Mouse (Mus musculus) cerebellum, adult 2 months (tissue): ENCODE results near the gene Plg. TPM values are rescaled to one million over a fixed set of nuclear protein-coding genes. Genes with fewer than 3 reads are reported as not detected.

Experiments
- DNase-seq, 2 experiments: peaks; one replicate each; pipeline ENCODE4 v3.0.0; 2021
- H3K27ac ChIP-seq: fragments of 200-500 bp; 2 replicates; pipeline ENCODE4 v1.5.1; 2012; ENCODE audit warnings: low read length, control low read depth, inconsistent platforms; ENCODE audit not compliant: insufficient read depth
- H3K27me3 ChIP-seq: fragments of 200-500 bp; 2 replicates; pipeline ENCODE4 v1.6.1; 2012; ENCODE audit warnings: inconsistent platforms, mild to moderate bottlenecking, low read length, moderate library complexity; ENCODE audit not compliant: control insufficient read depth, insufficient read depth
- H3K4me1 ChIP-seq: fragments of 200-500 bp; 2 replicates; pipeline ENCODE4 v1.6.1; 2011; ENCODE audit warnings: low read length; ENCODE audit not compliant: control insufficient read depth, insufficient read depth
- H3K4me3 ChIP-seq: fragments of 200-500 bp; replicated peaks from 2 replicates; pipeline ENCODE3; 2011; ENCODE audit warnings: mild to moderate bottlenecking, low read depth, low read length, control low read depth; ENCODE audit not compliant: insufficient read depth
- CTCF ChIP-seq: fragments of 200-500 bp; IDR thresholded peaks from 2 replicates; pipeline ENCODE4 v1.5.1; 2011; ENCODE audit warnings: low read depth, mild to moderate bottlenecking, control low read depth, low read length, moderate library complexity, borderline replicate concordance; ENCODE audit not compliant: insufficient read depth
- POLR2A ChIP-seq: fragments of 200-500 bp; IDR thresholded peaks from 2 replicates; pipeline ENCODE4 v1.6.1; 2011; ENCODE audit warnings: low read length, control low read depth, borderline replicate concordance; ENCODE audit not compliant: insufficient read depth
- WGBS: fragments of 180-500 bp; shearing (Covaris S2); methylation state at CpG from one replicate; pipeline ENCODE4 v1.1.7; 2018; 5-methylcytosine and 5-hydroxymethylcytosine counted together
- polyA plus RNA-seq: library from polyadenylated mRNA; depleted of rRNA; stranded (reverse); fragments of >200 nt; gene quantifications from 2 replicates; pipeline ENCODE4 v1.2.3, GENCODE M21; 2012

Gene Plg
- polyA plus RNA-seq, 1 experiment = 0.46 TPM

DNA sequence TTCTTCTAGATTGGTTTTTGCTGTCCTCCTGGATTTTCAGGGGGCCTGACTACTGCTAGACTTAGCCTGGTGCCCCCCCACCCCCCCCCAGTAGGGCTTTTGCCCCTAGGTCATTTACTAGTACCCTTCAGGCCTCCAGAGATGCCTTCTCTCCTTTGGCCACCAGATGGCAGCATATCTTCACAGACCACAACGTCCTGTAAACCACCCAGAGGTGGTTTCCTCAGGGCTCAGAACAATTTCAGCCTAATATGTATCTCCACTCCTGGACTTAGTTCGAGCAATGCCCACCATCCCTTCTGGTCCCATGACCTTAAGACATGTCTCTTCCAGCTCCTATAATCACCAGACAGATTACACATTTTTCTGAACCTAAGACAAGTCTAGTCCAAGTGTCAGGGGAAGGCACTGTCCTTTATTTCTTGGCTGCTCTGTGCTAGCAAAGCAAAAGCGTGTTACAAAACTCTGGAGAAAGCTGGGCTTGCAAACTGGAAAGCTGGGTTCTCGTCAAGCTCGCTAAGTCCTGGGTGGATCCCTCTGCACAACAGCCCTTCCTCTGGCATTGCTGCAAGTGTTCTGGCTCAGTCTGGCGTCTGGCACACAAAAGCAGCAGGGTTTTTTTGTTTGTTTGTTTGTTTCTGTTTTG, 38.0 kb downstream of the Plg start:
- Histone ChIP-seq H3K4me3 (no peak overlapping the region), H3K4me1 (no peaks in the 10 kb centered on the region), H3K27me3 (no peaks in the 10 kb centered on the region), H3K27ac (no peak overlapping the region)
- peak; percentile 60 to 75 for DNase-seq
- WGBS = 32% methylated on average over 6 of the region's 6 CpGs
- TF ChIP-seq POLR2A (no peak), CTCF (peak; percentile 87)

DNA sequence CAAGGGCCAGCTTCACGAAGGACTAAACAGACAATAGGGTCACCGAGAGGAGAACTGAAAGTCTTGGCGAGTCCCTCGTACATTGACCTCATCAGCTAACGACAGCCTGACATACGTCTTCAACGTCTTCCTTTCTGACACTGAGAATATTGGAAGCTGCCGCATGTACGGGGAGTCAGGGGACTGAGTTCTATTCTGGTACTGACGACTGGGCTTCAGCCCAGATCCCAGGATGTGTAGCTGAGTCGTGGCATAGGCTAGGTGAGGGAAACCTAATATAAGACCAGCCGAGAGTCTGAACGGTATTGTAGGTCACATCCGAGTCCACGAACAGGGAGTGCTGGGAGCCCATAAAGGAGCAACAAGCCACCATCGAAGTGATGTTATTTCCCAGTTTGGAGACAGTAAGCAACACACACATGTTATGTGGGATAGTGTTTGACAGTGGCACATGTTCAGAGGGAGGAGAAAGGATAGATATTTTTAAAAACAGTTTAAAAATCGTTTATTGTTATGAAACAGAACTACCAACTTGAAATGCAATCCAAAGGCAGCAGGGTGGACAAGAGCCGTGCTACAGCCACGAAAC, 41.2 kb downstream of the Plg start:
- TF ChIP-seq CTCF = no peak
- no peak for TF ChIP-seq POLR2A
- H3K27me3 ChIP-seq = no peaks in the 10 kb centered on the region
- H3K27ac ChIP-seq = no peak overlapping the region
- H3K4me3 ChIP-seq = no peak overlapping the region
- no peak for DNase-seq
- no peaks in the 10 kb centered on the region for H3K4me1 ChIP-seq
- WGBS = 60% methylated on average over 19 of the region's 19 CpGs

DNA sequence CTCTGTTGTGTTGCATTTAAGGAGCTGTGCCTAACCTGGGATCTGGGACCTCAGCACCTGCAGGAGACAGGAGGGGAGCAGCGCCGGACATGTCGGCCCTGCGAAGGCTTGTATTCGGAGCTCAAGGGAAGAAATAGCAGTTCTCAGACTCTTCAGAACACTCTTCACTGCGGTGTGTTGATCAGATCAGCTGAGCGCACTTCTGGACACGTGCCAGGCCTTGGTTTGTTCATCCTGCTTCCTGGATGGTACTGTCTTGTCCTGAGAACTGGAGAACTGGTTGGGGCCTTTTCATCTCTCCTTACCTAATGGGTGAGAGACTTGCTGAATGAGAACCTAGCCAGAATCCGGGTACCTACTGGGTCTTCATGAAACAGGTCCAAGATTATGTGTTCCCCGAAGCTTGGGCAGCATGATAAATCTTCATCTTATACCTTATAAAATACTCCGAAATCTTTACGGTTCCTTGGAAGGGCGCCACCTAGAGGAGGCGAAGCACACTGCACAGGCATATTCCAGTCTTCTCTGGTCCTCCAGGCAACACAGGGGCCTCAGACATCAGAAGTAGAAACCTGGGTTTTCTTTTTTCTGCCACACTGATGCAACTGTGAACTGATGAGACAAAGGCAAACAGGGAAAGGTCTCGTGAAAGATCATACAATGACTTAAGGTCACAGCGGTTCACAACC, 42.6 kb downstream of the Plg start:
- no peak overlapping the region for H3K4me3 ChIP-seq
- H3K27ac ChIP-seq = no peak overlapping the region
- DNase-seq = no peak
- H3K4me1 ChIP-seq = no peaks in the 10 kb centered on the region
- TF ChIP-seq POLR2A = no peak
- peak; percentile 45; the same call in 1 of the 2 replicates for TF ChIP-seq CTCF
- 61% methylated on average over 16 of the region's 16 CpGs for WGBS
- H3K27me3 ChIP-seq = no peaks in the 10 kb centered on the region

DNA sequence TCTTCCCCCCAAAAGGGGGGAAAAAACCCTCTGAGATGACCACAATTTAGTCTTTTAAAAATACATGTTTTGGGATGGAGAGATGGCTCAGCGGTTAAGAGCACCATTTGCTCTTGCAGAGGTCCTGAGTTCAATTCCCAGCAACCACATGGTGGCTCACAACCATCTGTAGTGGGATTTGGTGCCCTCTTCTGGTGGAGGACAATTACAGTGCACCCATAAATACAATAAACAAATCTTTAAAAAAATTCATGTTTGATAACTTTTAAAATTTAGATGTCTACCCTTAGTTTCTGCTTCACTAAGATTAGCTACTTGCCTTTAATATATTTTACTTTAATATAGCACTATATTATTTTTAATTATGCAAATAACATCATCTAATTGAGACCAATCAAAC, 43.7 kb downstream of the Plg start:
- WGBS = 97% methylated on average over 1 of the region's 1 CpGs
- DNase-seq = no peak
- Histone ChIP-seq H3K4me3 (no peak overlapping the region), H3K27ac (no peak overlapping the region), H3K4me1 (no peaks in the 10 kb centered on the region), H3K27me3 (no peaks in the 10 kb centered on the region)
- TF ChIP-seq POLR2A (no peak), CTCF (no peak)

DNA sequence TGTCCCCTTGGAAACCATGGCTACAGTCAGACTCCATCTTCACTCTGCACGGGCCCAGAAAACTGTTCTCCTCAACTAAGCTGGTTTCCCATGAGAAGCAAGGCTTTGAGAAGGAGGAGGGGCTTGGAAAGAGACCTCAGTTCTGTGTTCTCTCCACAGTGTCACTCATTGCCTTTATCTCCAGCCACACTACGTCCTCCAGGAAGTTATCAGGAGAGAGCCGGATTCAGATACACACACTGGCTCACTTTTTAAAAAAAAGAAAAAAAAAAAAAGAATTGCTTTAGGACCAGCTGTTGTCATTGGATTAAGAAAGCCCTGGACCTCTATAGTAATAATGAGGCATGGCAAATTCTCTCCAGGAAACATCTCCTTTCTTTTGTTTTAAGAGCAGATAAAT, 48.7 kb downstream of the Plg start:
- TF ChIP-seq POLR2A (no peak), CTCF (no peak)
- WGBS = 27% methylated on average over 3 of the region's 3 CpGs
- no peak for DNase-seq
- H3K4me3 ChIP-seq = no peak overlapping the region
- no peaks in the 10 kb centered on the region for H3K4me1 ChIP-seq
- H3K27me3 ChIP-seq = no peaks in the 10 kb centered on the region
- no peak overlapping the region for H3K27ac ChIP-seq

DNA sequence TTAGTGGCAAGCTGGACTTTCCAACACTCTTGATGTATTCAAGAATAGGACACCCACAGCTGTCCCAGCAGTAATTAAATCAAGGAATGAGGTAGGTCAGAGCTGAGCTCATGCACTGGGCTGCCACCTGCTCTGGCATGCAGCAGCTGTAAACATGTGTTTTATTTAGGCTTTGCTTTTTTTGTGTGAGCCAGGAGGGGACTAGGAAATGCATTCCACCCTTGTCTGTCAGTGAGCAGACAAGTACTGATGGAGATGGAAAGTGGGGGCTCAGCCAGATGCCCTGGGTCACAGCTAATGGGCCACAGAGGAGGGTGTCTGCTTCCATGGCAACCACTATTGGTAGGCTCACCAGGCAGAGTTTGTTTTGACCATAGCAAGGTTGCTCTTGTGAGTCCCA, 50.0 kb downstream of the Plg start:
- DNase-seq = no peak
- no peaks in the 10 kb centered on the region for H3K27me3 ChIP-seq
- H3K4me3 ChIP-seq = no peak overlapping the region
- TF ChIP-seq CTCF (no peak), POLR2A (no peak)
- no peaks in the 10 kb centered on the region for H3K4me1 ChIP-seq
- H3K27ac ChIP-seq = no peak overlapping the region

DNA sequence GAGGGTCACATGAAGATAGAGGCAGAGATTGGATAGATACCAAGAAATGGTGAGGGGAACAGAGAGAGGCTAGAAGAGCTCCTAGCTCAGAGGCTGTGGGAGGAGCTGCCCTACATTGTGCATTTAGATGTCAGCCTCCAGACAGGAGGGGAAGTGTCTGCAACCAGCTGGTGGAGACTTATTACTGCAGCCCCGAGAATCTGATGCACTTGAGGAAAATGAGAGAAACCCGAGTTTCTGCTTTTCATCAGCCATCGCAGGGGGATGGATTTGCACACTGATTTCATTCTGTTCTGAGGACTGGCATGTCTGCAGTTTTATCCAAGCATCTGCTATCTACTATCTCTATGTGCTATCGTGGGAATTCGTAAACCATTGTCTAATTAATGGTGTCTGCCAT, 53.3 kb downstream of the Plg start:
- 62% methylated on average over 5 of the region's 5 CpGs for WGBS
- H3K4me3 ChIP-seq = no peak overlapping the region
- DNase-seq = no peak
- no peaks in the 10 kb centered on the region for H3K4me1 ChIP-seq
- no peak for TF ChIP-seq CTCF
- no peak for TF ChIP-seq POLR2A
- no peak overlapping the region for H3K27ac ChIP-seq
- H3K27me3 ChIP-seq = no peaks in the 10 kb centered on the region

DNA sequence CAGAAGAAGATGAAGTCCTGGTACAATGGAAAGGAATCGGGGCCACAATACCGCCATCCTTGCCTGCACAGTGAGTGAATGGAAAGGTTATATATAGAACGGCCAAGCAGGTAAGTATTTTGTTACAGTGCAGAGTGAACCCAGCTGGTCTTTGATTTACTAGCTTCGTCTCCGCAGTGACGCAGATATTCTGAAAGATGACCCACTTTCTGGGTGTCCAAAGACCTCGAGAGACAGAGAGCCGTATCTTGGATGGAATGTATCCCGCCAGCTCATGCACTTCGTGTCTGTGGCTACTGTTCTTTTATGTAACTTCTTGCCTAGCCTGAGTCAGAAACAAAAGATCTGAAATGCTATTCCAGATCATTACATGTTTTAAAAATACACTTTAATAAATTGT, 59.4 kb downstream of the Plg start:
- no peak for DNase-seq
- TF ChIP-seq POLR2A (no peak), CTCF (no peak)
- Histone ChIP-seq H3K27me3 (no peaks in the 10 kb centered on the region), H3K4me1 (no peaks in the 10 kb centered on the region), H3K27ac (no peak overlapping the region), H3K4me3 (no peak overlapping the region)
- 80% methylated on average over 10 of the region's 10 CpGs for WGBS
